Mouse (Mus musculus) heart, embryonic 10.5 days (tissue): ENCODE measurements around the gene Olfr298. TPM values are rescaled to one million over a fixed set of nuclear protein-coding genes. Genes with fewer than 3 reads are reported as not detected.

ENCODE experiments used
- DNase-seq: peaks from one replicate; pipeline ENCODE4 v3.0.0-alpha.2; 2017; ENCODE audit warnings: low spot score
- H3K27ac ChIP-seq: fragments of 300-500 bp; sonication (generic); 2 replicates; pipeline ENCODE4 v1.5.1; 2016; ENCODE audit warnings: mild to moderate bottlenecking
- H3K27me3 ChIP-seq: fragments of 300-500 bp; sonication (generic); 2 replicates; pipeline ENCODE4 v1.6.1; 2016; ENCODE audit warnings: mild to moderate bottlenecking; ENCODE audit not compliant: poor library complexity, insufficient read depth, severe bottlenecking
- H3K36me3 ChIP-seq: fragments of 300-500 bp; sonication (generic); 2 replicates; pipeline ENCODE4 v1.6.1; 2016; ENCODE audit warnings: mild to moderate bottlenecking, moderate library complexity
- H3K4me1 ChIP-seq: fragments of 300-500 bp; sonication (generic); 2 replicates; pipeline ENCODE4 v1.6.1; 2016; ENCODE audit warnings: mild to moderate bottlenecking
- H3K4me3 ChIP-seq: fragments of 300-500 bp; sonication (generic); 2 replicates; pipeline ENCODE4 v1.5.1; 2016; ENCODE audit warnings: mild to moderate bottlenecking, moderate library complexity
- H3K9me3 ChIP-seq: fragments of 300-500 bp; sonication (generic); 2 replicates; pipeline ENCODE4 v1.6.1; 2016; ENCODE audit warnings: mild to moderate bottlenecking, moderate library complexity
- WGBS: fragments of 180-500 bp; shearing (Covaris S2); methylation state at CpG from one replicate; pipeline ENCODE4 v1.1.7; 2016; 5-methylcytosine and 5-hydroxymethylcytosine counted together
- polyA plus RNA-seq: library from polyadenylated mRNA; unstranded; fragments of >200 nt; fragmentation: Nextera tagmentation; extraction: Ambion mirVana; gene quantifications from 2 replicates; pipeline ENCODE4 v1.2.1, GENCODE M21; 2016

Olfr298 gene
- polyA plus RNA-seq, result not detected in 2 replicates

- DNase-seq, result no peak
- Histone ChIP-seq H3K9me3 (no peaks in the 10 kb centered on the region), H3K36me3 (no peaks in the 10 kb centered on the region), H3K27ac (no peak within 1 kb of the TSS), H3K27me3 (no peaks in the 10 kb centered on the region), H3K4me3 (no peak within 1 kb of the TSS), H3K4me1 (no peaks in the 10 kb centered on the region)
- 73% methylated on average over 1 of the region's 1 CpGs for WGBS
Observed at GRCm38 (mm10) chr7:86492384-86492783, at the start of gene Olfr298. Gene Olfr298, minus strand, starts transcription at chr7:86492484.

DNA sequence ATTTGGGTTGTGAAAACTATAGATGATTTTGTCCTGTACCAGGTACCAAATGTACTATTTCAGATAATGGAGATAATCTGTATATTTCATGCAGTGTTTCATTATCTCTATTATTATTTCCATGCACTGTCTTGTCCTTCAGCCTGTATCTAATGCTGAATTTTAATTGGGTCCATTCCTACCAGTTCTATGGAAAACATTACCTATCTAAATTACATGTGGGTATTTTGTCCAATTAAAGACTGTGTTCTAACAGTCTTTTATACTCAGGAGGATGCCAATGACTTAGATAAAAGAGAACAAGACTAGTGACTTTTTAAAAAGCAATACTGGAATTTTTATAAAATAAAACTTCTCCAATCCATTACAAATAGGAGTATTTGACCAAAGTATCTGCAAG is 27.4 kb upstream of the Olfr298 start, which contains the start of gene Olfr297:
Gene Olfr297 (plus strand): TSS at position 301 of the 400 bp plus-strand sequence.
- Histone ChIP-seq H3K4me3 (no peak within 1 kb of the TSS), H3K4me1 (no peaks in the 10 kb centered on the region), H3K27me3 (no peaks in the 10 kb centered on the region), H3K27ac (no peak within 1 kb of the TSS), H3K9me3 (no peaks in the 10 kb centered on the region), H3K36me3 (no peaks in the 10 kb centered on the region)
- no peak for DNase-seq

DNA sequence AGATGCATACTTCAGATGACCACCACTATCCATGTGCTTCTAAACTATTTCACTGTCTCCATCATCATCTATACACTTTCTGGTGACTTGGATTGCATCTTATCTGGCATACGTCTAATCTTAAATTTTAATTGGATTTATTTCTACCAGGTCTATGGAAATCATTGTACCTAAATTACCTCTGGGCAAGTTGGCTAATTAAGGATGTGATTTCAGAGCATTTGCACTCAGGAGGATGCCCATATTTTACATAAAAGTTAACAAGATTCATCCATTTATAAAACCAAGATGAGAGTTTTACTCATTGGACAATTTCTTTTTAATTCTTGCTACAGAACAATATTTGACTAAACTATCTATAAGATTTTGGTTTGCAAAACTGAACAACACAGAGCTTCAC is 32.7 kb downstream of the Olfr298 start, which contains the start of gene Olfr299:
Gene Olfr299 (plus strand): TSS at position 301 of the 400 bp plus-strand sequence.
- Histone ChIP-seq H3K36me3 (no peaks in the 10 kb centered on the region), H3K27me3 (no peaks in the 10 kb centered on the region), H3K9me3 (no peaks in the 10 kb centered on the region), H3K4me1 (no peaks in the 10 kb centered on the region), H3K4me3 (no peak within 1 kb of the TSS), H3K27ac (no peak within 1 kb of the TSS)
- 78% methylated on average over 1 of the region's 1 CpGs for WGBS
- DNase-seq, result no peak

Other genes starting within 250 kb of the Olfr298 start
- gene Vmn2r76, start 246.2 kb downstream of the Olfr298 start, polyA plus RNA-seq, result not detected in 2 replicates
- gene Olfr310, start 215.3 kb downstream of the Olfr298 start, polyA plus RNA-seq, result not detected in 2 replicates
- gene Olfr309, start 178.8 kb downstream of the Olfr298 start, polyA plus RNA-seq, result not detected in 2 replicates
- gene Olfr308, start 166.9 kb downstream of the Olfr298 start, polyA plus RNA-seq, result not detected in 2 replicates
- not detected in 2 replicates for gene Olfr307, start 154.9 kb downstream of the Olfr298 start, polyA plus RNA-seq
- not detected in 2 replicates for gene Olfr305, start 125.6 kb downstream of the Olfr298 start, polyA plus RNA-seq
- gene Olfr304, start 105.8 kb downstream of the Olfr298 start, polyA plus RNA-seq, result not detected in 2 replicates
- not detected in 2 replicates for gene Olfr303, start 94.7 kb downstream of the Olfr298 start, polyA plus RNA-seq
- gene Olfr301, start 88.6 kb downstream of the Olfr298 start, polyA plus RNA-seq, result not detected in 2 replicates
- not detected in 2 replicates for gene Olfr299, start 32.6 kb downstream of the Olfr298 start, polyA plus RNA-seq
- not detected in 2 replicates for gene Olfr297, start 27.5 kb upstream of the Olfr298 start, polyA plus RNA-seq
- not detected in 2 replicates for gene Olfr295, start 91.4 kb upstream of the Olfr298 start, polyA plus RNA-seq
- not detected in 2 replicates for gene Olfr294, start 124.2 kb upstream of the Olfr298 start, polyA plus RNA-seq
- gene Olfr293, start 156.6 kb upstream of the Olfr298 start, polyA plus RNA-seq, result not detected in 2 replicates
- gene Olfr292, start 195.8 kb upstream of the Olfr298 start, polyA plus RNA-seq, result not detected in 2 replicates